Mouse (Mus musculus): ENCODE results near the gene Tbrg1.

The Tbrg1 gene

GRCm38 (mm10) chr9:37632305-37632704 is 24.8 kb downstream of the Tbrg1 start:
- in situ Hi-C loops (cut with MboI, MseI), result no loop called here

GRCm38 (mm10) chr9:37629941-37630340 is 27.2 kb downstream of the Tbrg1 start:
- in situ Hi-C loops (cut with MboI, MseI), result no loop called here

GRCm38 (mm10) chr9:37628581-37628980 is 28.5 kb downstream of the Tbrg1 start:
- in situ Hi-C loops (cut with MboI, MseI), result no loop called here

- in situ Hi-C loops (cut with MboI, MseI), result no loop called here
Measured at GRCm38 (mm10) chr9:37627263-37627662, 29.8 kb downstream of the Tbrg1 start.

- in situ Hi-C loops (cut with MboI, MseI), result no loop called here
Measured at GRCm38 (mm10) chr9:37626103-37626567, 31.0 kb downstream of the Tbrg1 start.

- in situ Hi-C loops (cut with MboI, MseI), result no loop called here
Measured at GRCm38 (mm10) chr9:37625641-37626040, 31.5 kb downstream of the Tbrg1 start.

- in situ Hi-C loops (cut with MboI, MseI), result no loop called here
Measured at GRCm38 (mm10) chr9:37625129-37625528, 32.0 kb downstream of the Tbrg1 start.

- in situ Hi-C loops (cut with MboI, MseI), result loop anchor here in 1 of 2 experiments (5.0 kb wide), 2 partner anchors 162 to 197 kb away; no protein-coding TSS in a partner anchor
Measured at GRCm38 (mm10) chr9:37624502-37624901, 32.6 kb downstream of the Tbrg1 start.

- in situ Hi-C loops (cut with MboI, MseI), result loop anchor here in 1 of 2 experiments (5.0 kb wide), 2 partner anchors 162 to 197 kb away; no protein-coding TSS in a partner anchor
Measured at GRCm38 (mm10) chr9:37623981-37624380, 33.1 kb downstream of the Tbrg1 start.

- in situ Hi-C loops (cut with MboI, MseI), result loop anchor here in 1 of 2 experiments (5.0 kb wide), 2 partner anchors 159 to 194 kb away; no protein-coding TSS in a partner anchor
Measured at GRCm38 (mm10) chr9:37621290-37621689, 35.8 kb downstream of the Tbrg1 start.

- in situ Hi-C loops (cut with MboI, MseI), result loop anchor here in 1 of 2 experiments (5.0 to 10.0 kb wide), 3 partner anchors 72 to 194 kb away; no protein-coding TSS in a partner anchor
Measured at GRCm38 (mm10) chr9:37616770-37617169, 40.3 kb downstream of the Tbrg1 start.

GRCm38 (mm10) chr9:37615220-37615619 is 41.9 kb downstream of the Tbrg1 start:
- in situ Hi-C loops (cut with MboI, MseI), result loop anchor here in 1 of 2 experiments (5.0 to 10.0 kb wide), 3 partner anchors 70 to 193 kb away; no protein-coding TSS in a partner anchor

GRCm38 (mm10) chr9:37614316-37614715 is 42.8 kb downstream of the Tbrg1 start:
- in situ Hi-C loops (cut with MboI, MseI), result loop anchor here (5.0 to 10.0 kb wide), 2 partner anchors 70 to 72 kb away; no protein-coding TSS in a partner anchor

GRCm38 (mm10) chr9:37613911-37614280 is 43.2 kb downstream of the Tbrg1 start:
- in situ Hi-C loops (cut with MboI, MseI), result loop anchor here (5.0 to 10.0 kb wide), 2 partner anchors 69 to 72 kb away; no protein-coding TSS in a partner anchor

- in situ Hi-C loops (cut with MboI, MseI), result loop anchor here (5.0 to 10.0 kb wide), 2 partner anchors 69 to 71 kb away; no protein-coding TSS in a partner anchor
Measured at GRCm38 (mm10) chr9:37613182-37613910, 43.8 kb downstream of the Tbrg1 start, which contains the start of gene Spa17. TSS of gene Spa17 (minus strand) at chr9:37613722.

- in situ Hi-C loops (cut with MboI, MseI), result no loop called here
Measured at GRCm38 (mm10) chr9:37609558-37609957, 47.6 kb downstream of the Tbrg1 start.

- in situ Hi-C loops (cut with MboI, MseI), result no loop called here
Measured at GRCm38 (mm10) chr9:37605089-37605488, 52.0 kb downstream of the Tbrg1 start.

- in situ Hi-C loops (cut with MboI, MseI), result no loop called here
Measured at GRCm38 (mm10) chr9:37600538-37601205, 56.4 kb downstream of the Tbrg1 start.

All from T-helper 17 cell (primary cell).